Mouse (Mus musculus) NIH3T3 (cell line): Measurements from ENCODE around the gene Ascc1.
A peak's percentile ranks its signal among the peaks of the same experiment; 100 is the strongest.

Experiments
- DNase-seq: peaks from one replicate; pipeline ENCODE4 v3.0.0-alpha.2; 2012; ENCODE audit warnings: low read depth

The Ascc1 gene

DNA sequence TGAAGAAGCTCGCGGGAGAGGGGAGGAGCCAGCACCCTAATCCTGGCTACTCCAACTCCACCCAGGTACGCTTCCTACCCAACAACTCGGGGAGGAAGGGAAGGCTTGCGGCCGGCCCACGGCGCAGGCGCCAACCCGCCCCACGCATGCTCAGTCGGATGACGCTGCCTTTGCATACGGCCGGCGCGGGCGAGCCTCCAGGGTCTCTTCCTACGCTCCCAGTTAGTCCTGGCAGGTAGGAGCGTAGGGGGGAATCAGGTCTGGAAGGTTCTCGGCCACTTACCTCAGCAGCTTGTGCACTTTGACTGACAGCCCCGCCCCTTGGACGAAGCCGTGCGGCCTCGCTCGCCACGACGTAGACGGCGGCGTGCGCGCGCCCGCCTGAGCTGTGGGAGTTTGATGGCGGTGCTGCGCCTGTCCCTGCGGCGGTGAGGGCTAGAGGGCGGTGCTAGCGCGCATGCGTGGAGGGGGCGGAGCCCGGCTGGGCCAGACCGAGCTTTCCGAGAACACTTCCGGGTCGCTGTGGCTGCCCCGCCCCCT lies at the start of gene Ascc1, which contains the start of gene Anapc16:
TSS of gene Ascc1 (plus strand) at position 133 of the 540 bp plus-strand sequence.
TSS of gene Anapc16 (minus strand) at position 463 of the 540 bp plus-strand sequence.
- DNase-seq = peak; percentile 99

GRCm38 (mm10) chr10:59953564-59954039 lies 49.0 kb upstream of the Ascc1 start:
- no peak for DNase-seq

DNA sequence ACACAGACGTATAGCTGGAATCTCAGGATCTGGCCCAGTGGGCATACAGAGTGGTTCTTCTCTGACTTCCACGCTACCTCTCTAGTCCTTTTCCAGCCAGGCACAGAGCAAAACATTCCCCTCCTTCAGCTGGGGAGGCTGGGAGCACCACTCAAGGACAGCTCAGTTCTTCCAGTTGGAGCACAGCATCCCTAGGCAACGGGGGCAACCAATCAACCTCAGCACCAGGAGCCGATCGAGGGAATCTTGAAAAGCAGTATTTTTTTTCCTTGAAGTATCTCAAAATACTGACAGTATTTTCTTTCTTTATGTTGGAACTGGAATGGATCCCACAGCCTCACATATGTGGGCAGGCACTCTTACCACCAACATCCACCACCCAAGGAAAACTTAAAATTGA lies 45.9 kb upstream of the Ascc1 start:
- DNase-seq = no peak

- DNase-seq = peak; percentile 29
Measured at GRCm38 (mm10) chr10:59957171-59958149, 45.1 kb upstream of the Ascc1 start.

DNA sequence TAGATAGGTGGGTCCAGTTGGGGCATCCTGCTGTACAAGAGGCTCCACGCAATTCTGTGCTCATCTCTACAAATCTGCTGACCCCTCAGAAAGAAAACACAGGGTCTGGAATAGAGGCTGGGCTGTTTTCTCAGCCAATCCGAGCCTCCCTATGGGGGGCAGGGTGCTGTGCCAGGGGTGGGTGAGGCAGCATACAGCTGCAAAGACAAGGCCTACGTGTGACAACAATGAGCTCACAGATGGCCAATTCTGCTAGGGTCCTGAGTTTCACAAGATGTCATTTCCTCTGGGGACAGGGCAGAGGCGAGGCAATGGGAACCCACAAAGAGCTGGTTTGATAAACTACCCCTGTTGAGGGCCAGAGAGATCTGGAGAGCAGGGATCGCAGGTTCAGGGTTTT lies 44.1 kb upstream of the Ascc1 start:
- no peak for DNase-seq

DNA sequence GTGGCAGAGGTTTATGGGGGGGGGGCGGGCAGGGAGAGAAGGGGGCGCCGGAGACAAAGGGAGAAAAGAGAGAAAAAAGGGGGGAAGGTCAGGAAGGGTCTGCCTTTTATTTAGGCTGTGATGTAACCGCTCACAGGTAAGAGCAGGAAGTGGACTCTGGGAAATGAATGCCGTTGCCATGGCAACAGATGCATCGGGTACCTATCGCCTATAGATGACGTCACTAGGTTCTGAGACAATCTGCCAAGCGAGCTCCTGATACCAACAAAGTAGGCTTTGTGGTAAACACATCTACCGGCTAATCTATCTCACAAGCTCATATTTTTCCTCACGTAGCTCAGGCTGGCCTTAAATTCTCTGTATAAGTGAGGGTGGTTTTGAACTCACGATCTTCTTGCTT lies 43.1 kb upstream of the Ascc1 start:
- no peak for DNase-seq

DNA sequence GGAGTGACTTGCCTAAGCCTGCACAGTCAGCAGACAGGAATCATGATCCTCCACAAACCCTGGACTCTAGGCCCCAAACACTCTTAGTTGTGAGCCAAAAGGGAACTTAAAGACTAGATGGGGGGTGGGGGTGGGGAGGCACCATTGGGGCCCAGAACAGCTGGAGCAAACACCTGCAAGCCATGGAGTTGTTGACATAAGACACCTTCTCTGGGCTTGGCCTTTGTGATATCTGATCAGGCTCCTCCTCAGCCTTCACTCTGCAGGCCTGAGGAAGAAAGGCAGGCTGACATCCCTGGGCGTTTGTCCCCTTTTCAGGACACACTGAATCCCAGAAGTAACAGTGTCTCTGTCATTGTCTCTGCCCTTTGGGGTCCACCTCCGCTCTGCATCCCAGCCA lies 39.0 kb upstream of the Ascc1 start:
- DNase-seq = no peak

DNA sequence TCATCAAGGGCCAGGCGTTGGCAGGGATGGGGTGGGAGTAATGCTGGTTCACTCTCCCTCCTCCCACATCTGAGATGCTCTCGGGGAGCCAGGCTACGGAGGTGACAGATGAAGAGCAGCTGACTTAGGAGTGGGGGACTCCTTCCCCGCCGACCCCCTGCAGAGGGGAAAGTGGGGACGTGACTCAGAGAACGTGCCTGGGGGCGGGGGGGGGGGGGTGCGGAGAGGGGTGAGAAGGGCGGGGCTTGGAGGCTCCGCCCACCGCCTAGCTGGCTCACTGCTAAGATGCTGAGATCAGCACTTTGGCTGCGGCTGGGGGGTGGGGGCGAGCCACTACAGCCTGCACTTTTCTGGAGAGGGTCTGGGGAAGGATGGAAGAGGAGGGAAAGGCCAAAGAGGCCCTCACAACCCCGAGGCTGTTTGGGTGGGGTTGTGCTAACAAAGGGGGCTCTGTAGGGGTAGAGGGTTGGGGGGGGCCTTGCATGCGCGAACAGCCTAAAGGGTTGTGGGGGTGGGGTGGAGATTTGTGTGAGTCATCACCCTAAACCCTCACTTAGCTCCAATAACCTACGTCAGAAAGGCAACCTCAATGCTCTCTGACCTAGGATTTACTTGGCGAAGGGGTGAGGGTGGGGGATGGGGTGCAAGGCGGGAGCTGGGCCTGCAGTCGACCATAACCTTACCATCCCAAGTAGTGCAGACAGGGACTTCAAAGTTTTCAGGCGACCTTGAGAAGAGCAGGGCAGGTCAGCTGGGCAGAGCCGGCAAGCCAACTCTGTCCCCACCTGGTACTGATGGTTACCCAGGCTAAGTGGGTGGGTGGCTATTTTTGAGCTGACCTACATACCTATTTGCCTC lies 37.9 kb upstream of the Ascc1 start:
- peak; percentile 68 for DNase-seq

DNA sequence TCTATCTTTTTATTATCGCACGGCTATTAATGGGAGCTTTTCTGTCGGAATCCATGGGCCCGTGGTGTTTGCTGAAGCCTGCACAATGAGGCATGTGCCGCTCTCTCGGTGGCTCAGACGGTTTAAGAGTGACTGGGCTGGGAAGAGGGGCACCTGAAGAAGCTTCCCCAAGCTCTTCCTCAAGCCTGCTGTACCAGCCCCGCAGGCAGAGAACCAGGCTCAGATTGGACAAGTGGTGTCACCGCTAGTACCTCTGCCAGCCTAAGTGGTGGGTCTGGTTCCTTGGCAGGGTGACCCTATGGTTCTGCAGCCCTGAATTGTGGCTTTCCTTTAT lies 37.3 kb upstream of the Ascc1 start:
- no peak for DNase-seq

DNA sequence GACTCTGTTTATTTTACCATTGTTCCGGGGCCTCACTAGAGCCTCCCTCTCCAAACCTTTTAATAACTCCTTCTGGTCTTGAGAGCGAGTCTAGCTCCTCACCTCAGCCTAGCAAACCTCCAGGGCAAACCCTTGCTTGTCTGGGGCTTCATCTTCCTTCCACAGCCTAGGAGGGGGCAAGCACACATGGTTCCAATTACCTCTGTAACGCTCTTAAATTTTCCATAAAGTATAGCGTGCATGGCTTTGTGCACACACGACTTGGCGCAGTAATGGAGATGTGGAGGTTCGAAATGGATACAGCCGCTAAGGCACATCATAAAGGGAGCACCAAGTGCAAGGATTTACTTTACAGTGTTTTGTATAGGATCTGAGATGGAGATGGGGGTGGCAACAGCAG lies 36.8 kb upstream of the Ascc1 start:
- peak; percentile 52 for DNase-seq

DNA sequence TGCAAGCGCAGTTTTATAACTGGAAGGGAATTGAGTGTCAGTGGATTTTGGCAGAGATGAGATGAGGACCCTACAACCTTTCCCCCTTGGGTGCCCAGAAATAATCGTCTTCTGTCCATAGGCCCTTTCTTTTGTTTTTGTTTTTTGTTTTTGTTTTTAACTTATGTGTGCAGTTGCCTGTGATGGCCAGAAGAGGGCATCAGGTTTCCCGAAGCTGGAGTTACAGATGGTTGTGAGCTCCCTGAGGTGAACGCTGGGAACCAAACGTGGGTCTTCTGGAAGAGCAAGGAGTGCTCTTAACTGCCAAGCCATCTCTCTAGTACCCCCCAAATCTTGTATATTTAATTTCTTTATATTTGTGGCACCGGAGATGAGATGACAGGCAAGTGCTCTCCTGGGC lies 35.9 kb upstream of the Ascc1 start:
- DNase-seq = no peak

- DNase-seq = peak; percentile 25
Measured at GRCm38 (mm10) chr10:59967309-59967942, 35.2 kb upstream of the Ascc1 start.

GRCm38 (mm10) chr10:59969821-59970449 lies 32.7 kb upstream of the Ascc1 start:
- no peak for DNase-seq

DNA sequence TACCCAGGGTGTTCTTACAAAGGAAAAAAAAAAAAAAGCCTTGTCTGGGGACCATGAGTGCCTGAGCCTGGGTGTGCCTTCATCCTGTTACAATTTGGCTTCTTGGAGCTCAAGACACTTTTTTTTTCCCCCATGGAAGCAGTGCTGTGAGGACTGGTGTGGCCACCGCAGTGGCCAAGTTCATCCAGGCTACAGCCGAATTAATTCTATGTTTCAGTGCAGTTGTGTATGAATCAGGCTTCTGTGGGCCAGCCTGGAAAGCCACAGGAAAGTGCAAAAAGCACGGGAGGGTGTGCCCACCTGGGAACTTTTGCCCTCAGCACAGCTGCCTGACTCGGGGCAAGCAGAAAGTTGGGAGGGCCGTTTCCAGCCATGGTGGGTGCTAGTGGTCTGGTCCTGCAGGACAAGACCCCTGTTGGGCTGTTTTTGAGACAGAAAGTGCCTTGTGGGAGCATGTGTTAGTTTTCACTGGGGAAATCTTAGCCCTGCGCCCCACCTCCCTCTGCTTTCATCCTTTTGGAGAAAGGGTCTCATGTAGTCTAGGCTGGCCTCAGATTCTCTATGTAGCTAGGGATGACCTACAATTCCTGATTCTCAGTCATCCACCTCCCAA lies 32.0 kb upstream of the Ascc1 start:
- DNase-seq = no peak

- no peak for DNase-seq
Measured at GRCm38 (mm10) chr10:59971813-59972212, 30.8 kb upstream of the Ascc1 start.

GRCm38 (mm10) chr10:59972534-59972933 lies 30.1 kb upstream of the Ascc1 start:
- no peak for DNase-seq

- DNase-seq = no peak
Measured at GRCm38 (mm10) chr10:59972999-59973398, 29.6 kb upstream of the Ascc1 start.

DNA sequence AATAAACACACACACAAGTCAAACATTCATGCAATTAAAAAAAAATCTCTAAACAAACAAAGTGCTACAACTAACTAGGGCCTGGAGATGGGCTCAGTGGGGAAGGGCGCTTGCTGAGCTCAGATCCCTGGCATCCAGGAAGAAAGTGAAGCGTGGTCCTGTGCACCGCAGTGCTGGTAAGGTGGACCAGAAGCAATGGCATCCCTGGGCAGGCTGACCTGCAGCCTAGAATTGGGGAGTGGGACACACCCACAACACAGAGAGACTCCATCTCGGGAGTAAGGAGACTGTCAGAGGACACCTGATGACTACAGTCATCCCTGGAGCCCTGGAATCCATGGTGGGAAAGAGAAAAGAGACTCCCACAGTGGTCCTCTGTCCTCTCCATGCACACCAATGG lies 29.2 kb upstream of the Ascc1 start:
- DNase-seq = no peak

- no peak for DNase-seq
Measured at GRCm38 (mm10) chr10:59974191-59974664, 28.4 kb upstream of the Ascc1 start.

- no peak for DNase-seq
Measured at GRCm38 (mm10) chr10:59974786-59975185, 27.8 kb upstream of the Ascc1 start.

- no peak for DNase-seq
Measured at GRCm38 (mm10) chr10:59977141-59977540, 25.5 kb upstream of the Ascc1 start.
